Mouse (Mus musculus) spleen, adult 18-20 months (tissue): ENCODE data around the gene Tmem252.
A peak's percentile ranks its signal among the peaks of the same experiment; 100 is the strongest.

Source experiments
- DNase-seq, 2 experiments: peaks; one replicate each; pipeline ENCODE4 v3.0.0; 2022; ENCODE audit warnings: mixed read lengths in 2 of 2

Gene Tmem252

GRCm38 (mm10) chr19:24673762-24674161 lies at the start of gene Tmem252:
Tmem252 (plus strand) TSS chr19:24674008.
- DNase-seq = no peak

GRCm38 (mm10) chr19:24628049-24628448 lies 45.8 kb upstream of the Tmem252 start:
- no peak for DNase-seq

- no peak for DNase-seq
Observed at GRCm38 (mm10) chr19:24633008-24633407, 40.8 kb upstream of the Tmem252 start.

DNA sequence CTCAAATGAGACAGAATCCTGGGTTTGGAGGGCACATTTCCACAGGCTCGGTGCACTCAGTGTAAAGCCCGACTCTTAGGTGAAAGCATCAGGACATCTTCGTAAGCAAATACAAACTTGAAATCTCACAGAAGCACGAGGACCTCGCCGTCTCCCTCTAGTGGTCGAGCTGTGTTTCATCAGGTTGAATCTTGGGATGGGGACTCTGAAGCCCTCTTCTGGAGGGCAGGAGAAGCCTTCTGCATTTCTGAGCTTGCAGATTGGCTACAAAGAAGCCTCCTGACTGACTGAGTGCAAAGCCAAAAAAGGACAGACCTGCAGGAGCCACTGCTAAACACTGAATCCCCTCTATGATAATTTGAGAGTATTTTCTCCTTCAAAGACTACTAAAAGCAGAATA lies 39.2 kb upstream of the Tmem252 start:
- DNase-seq = peak; percentile 60

GRCm38 (mm10) chr19:24636616-24637015 lies 37.2 kb upstream of the Tmem252 start:
- no peak for DNase-seq

DNA sequence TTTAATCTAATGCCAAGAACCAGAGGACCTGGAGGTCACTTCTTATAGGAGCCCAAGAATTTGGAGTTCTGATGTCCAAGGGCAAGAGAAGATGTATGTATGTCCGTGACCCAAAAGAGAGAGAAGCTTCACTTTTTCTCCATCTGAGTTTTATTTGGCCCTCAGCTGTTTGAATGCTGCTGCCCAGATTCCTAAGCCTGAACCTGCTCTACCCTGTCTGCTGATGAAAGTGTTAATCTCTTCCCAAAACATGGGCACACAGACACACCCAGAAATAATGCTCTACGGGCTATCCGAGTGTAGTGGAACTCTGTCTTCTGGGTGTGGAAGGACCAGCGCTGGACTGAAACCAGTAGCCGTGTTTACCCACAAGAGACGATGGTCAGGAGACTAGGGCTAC lies 35.8 kb upstream of the Tmem252 start:
- DNase-seq = no peak

GRCm38 (mm10) chr19:24640982-24641381 lies 32.8 kb upstream of the Tmem252 start:
- DNase-seq = no peak

GRCm38 (mm10) chr19:24644971-24645370 lies 28.8 kb upstream of the Tmem252 start:
- DNase-seq = no peak

GRCm38 (mm10) chr19:24646162-24646829 lies 27.5 kb upstream of the Tmem252 start:
- DNase-seq = peak; percentile 58 to 72

- DNase-seq = no peak
Observed at GRCm38 (mm10) chr19:24648016-24648415, 25.8 kb upstream of the Tmem252 start.

GRCm38 (mm10) chr19:24650428-24650827 lies 23.4 kb upstream of the Tmem252 start:
- DNase-seq = no peak

GRCm38 (mm10) chr19:24651595-24651994 lies 22.2 kb upstream of the Tmem252 start:
- DNase-seq = no peak

GRCm38 (mm10) chr19:24652342-24653019 lies 21.3 kb upstream of the Tmem252 start:
- DNase-seq = no peak

GRCm38 (mm10) chr19:24653230-24653799 lies 20.5 kb upstream of the Tmem252 start:
- DNase-seq = no peak

DNA sequence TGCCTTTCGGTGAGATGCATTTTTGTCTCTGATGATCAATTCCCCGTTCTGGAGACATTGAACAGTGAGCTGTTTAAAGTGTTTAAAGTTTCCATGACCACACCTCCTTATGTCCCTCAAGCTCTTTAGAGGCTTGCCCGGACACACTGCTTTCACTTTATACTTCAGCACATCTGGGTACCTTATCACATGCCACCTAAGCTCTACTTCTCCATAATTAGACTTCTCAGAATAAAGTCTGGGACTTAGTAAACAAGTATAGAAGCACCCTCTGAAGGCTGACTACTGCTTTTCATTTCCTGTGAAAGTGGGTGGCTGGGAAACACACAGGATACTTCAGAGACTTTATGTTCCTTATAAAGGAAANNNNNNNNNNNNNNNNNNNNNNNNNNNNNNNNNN lies 16.8 kb upstream of the Tmem252 start:
- DNase-seq = no peak

GRCm38 (mm10) chr19:24662346-24662745 lies 11.5 kb upstream of the Tmem252 start:
- DNase-seq = no peak

- DNase-seq = no peak
Observed at GRCm38 (mm10) chr19:24665771-24666170, 8.0 kb upstream of the Tmem252 start.

DNA sequence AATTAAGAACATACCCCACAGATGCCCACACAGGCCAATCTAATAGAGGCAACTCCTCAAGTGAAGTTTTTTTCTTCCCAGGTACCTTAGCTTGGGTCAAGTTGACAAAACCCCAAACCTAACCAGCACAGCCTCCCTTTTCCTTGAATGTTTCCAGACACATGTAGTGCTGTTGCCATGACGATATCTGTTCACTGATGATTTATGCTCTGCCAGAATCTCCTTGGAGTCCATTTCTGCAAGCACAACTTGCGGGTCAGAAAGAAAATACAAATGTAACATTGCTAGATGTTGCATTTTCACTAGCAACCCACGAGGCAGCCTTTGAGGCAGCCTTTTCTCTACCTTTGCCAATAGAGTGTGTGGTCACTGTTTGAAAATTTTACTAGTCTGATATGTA lies 6.3 kb upstream of the Tmem252 start:
- DNase-seq = no peak

DNA sequence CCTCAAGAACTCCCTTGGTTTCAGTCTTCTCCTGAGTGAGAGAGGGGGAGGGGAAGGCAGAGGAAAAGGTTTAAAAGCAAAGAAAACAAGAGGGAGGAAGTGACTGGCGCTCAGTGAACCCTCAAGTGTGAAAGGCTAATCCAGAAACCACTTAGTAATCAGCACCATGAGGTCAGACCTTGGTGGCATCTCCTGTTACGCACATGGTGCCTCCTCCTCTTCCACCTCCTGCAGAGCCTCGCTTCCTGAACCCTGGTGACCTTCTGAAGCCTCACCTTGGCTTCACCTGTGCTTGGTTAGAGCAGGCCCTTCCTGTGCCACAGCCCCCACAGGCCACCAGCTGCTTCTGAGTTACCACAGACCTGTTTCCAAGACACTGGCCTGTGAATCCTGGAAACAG lies 2.2 kb upstream of the Tmem252 start:
- peak in 1 of 2 experiments; percentile 18 for DNase-seq

DNA sequence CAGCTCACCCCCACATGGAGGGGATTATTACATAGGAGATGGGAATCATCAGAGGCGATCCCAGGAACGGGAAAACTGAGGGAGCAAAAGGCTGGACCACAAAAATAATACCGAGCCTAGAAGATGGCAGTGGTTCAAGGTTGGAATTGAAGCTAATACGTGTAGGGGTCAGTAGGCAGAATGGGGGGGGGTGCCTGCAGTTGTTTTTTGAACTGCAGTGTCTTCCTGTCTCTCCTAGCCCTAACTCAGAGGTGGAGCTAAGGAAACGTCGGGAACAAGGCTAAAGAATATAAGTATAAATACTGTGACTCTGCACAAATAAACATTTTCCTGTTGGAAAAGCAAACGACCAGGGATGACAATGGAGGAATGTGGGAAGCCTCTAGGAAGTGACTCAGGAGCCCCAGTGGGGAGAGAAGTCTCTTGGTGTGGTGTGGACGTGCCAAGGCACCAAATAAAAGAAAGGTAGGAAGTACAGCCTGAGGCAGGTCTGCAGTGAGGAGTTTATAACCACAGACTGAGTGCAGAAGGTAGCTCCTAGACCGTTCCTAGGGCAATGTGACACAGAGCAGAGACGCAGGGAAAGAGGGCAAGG lies 1.3 kb upstream of the Tmem252 start:
- no peak for DNase-seq

GRCm38 (mm10) chr19:24673331-24673730 lies 477 bp upstream of the Tmem252 start:
- no peak for DNase-seq

- DNase-seq = no peak
Observed at GRCm38 (mm10) chr19:24676429-24676828, 2.6 kb downstream of the Tmem252 start.

- DNase-seq = no peak
Observed at GRCm38 (mm10) chr19:24677242-24677984, 3.6 kb downstream of the Tmem252 start.
